Mouse (Mus musculus): ENCODE data around the gene Stx19.

Gene Stx19

GRCm38 (mm10) chr16:62852464-62853252 is 38.2 kb downstream of the Stx19 start:
- no peak for DNase-seq (ENCODE audit: low spot score)

- no peak for DNase-seq (ENCODE audit: low spot score)
Measured at GRCm38 (mm10) chr16:62853611-62854126, 39.2 kb downstream of the Stx19 start.

- peak; percentile 47 for DNase-seq (ENCODE audit: low spot score)
Measured at GRCm38 (mm10) chr16:62854191-62855068, 40.0 kb downstream of the Stx19 start, which contains the start of gene Pros1. Pros1 (plus strand) TSS chr16:62854307.

- DNase-seq (ENCODE audit: low spot score), result no peak
Measured at GRCm38 (mm10) chr16:62855385-62855784, 40.9 kb downstream of the Stx19 start.

GRCm38 (mm10) chr16:62856273-62856672 is 41.8 kb downstream of the Stx19 start:
- no peak for DNase-seq (ENCODE audit: low spot score)

- no peak for DNase-seq (ENCODE audit: low spot score)
Measured at GRCm38 (mm10) chr16:62857498-62857897, 43.0 kb downstream of the Stx19 start.

GRCm38 (mm10) chr16:62858018-62858417 is 43.5 kb downstream of the Stx19 start:
- DNase-seq (ENCODE audit: low spot score), result no peak

- DNase-seq (ENCODE audit: low spot score), result no peak
Measured at GRCm38 (mm10) chr16:62860140-62860539, 45.7 kb downstream of the Stx19 start.

- DNase-seq (ENCODE audit: low spot score), result no peak
Measured at GRCm38 (mm10) chr16:62861455-62861854, 47.0 kb downstream of the Stx19 start.

GRCm38 (mm10) chr16:62872688-62873117 is 58.2 kb downstream of the Stx19 start:
- no peak for DNase-seq (ENCODE audit: low spot score)

GRCm38 (mm10) chr16:62873180-62873579 is 58.7 kb downstream of the Stx19 start:
- no peak for DNase-seq (ENCODE audit: low spot score)
